Mouse (Mus musculus) midbrain, postnatal 0 days (tissue): Measurements from ENCODE around the gene Bphl. TPM values are rescaled to one million over a fixed set of nuclear protein-coding genes. Genes with fewer than 3 reads are reported as not detected.
"Not testable (repeated sequence)": the region's sequence is repeated elsewhere in the genome, so short reads cannot be mapped to it uniquely, and the experiment has no call there.

Experiments
- ATAC-seq: fragments of 200-750 bp; cut with Nextera tagmentation; 2 replicates; pipeline ENCODE4 v1.8.0; 2017; ENCODE audit warnings: moderate number of reproducible peaks, mild to moderate bottlenecking, moderate TSS enrichment, moderate library complexity; ENCODE audit not compliant: low FRiP score
- DNase-seq: peaks from one replicate; pipeline ENCODE4 v3.0.0-alpha.2; 2015; ENCODE audit warnings: low spot score
- H3K27ac ChIP-seq: fragments of 300-500 bp; sonication (generic); 2 replicates; pipeline ENCODE4 v1.5.1; 2014; ENCODE audit warnings: low read depth, mild to moderate bottlenecking, low read length, mixed read lengths
- H3K27me3 ChIP-seq: fragments of 300-500 bp; sonication (generic); 2 replicates; pipeline ENCODE4 v1.6.1; 2014; ENCODE audit warnings: low read length, control low read depth, mixed read lengths; ENCODE audit not compliant: insufficient read depth
- H3K36me3 ChIP-seq: fragments of 300-500 bp; sonication (generic); 2 replicates; pipeline ENCODE4 v1.6.1; 2014; ENCODE audit warnings: low read length, control low read depth, mixed read lengths; ENCODE audit not compliant: insufficient read depth
- H3K4me1 ChIP-seq: fragments of 300-500 bp; sonication (generic); 2 replicates; pipeline ENCODE4 v1.6.1; 2014; ENCODE audit warnings: mild to moderate bottlenecking, control low read depth, antibody characterized with exemption, low read length, mixed read lengths; ENCODE audit not compliant: insufficient read depth
- H3K4me2 ChIP-seq: fragments of 300-500 bp; sonication (generic); 2 replicates; pipeline ENCODE4 v1.6.1; 2014; ENCODE audit warnings: low read depth, mild to moderate bottlenecking, low read length, mixed read lengths; ENCODE audit not compliant: poor library complexity, severe bottlenecking
- H3K4me3 ChIP-seq: fragments of 300-500 bp; sonication (generic); 2 replicates; pipeline ENCODE4 v1.5.1; 2014; ENCODE audit warnings: low read depth, mild to moderate bottlenecking, low read length, moderate library complexity
- H3K9ac ChIP-seq: fragments of 300-500 bp; sonication (generic); replicated peaks from 2 replicates; pipeline ENCODE4 v1.6.1; 2014; ENCODE audit warnings: mild to moderate bottlenecking, low read length, moderate library complexity, mixed read lengths; ENCODE audit not compliant: poor library complexity, severe bottlenecking
- H3K9me3 ChIP-seq: fragments of 300-500 bp; sonication (generic); 2 replicates; pipeline ENCODE4 v1.6.1; 2016; ENCODE audit warnings: low read length, control low read depth
- CTCF ChIP-seq: IDR thresholded peaks from 2 replicates; pipeline ENCODE4 v1.5.1; 2016; ENCODE audit warnings: antibody characterized with exemption, mild to moderate bottlenecking
- WGBS: fragments of 180-500 bp; shearing (Covaris S2); extraction: QIAGEN DNeasy Blood & Tissue Kit; methylation state at CpG from one replicate; pipeline ENCODE4 v1.1.7; 2014; 5-methylcytosine and 5-hydroxymethylcytosine counted together
- polyA plus RNA-seq: library from polyadenylated mRNA; unstranded; fragments of >200 nt; fragmentation: Nextera tagmentation; extraction: Ambion mirVana; gene quantifications from 2 replicates; pipeline ENCODE4 v1.2.1, GENCODE M21; 2015
- total RNA-seq: library from RNA; depleted of rRNA; stranded (reverse); fragments of >200 nt; gene quantifications from 2 replicates; pipeline ENCODE4 v1.2.3, GENCODE M21; 2014

The Bphl gene
- total and polyA plus RNA-seq, 2 experiments from 2014 or later, result 42.7 to 47.7 TPM

DNA sequence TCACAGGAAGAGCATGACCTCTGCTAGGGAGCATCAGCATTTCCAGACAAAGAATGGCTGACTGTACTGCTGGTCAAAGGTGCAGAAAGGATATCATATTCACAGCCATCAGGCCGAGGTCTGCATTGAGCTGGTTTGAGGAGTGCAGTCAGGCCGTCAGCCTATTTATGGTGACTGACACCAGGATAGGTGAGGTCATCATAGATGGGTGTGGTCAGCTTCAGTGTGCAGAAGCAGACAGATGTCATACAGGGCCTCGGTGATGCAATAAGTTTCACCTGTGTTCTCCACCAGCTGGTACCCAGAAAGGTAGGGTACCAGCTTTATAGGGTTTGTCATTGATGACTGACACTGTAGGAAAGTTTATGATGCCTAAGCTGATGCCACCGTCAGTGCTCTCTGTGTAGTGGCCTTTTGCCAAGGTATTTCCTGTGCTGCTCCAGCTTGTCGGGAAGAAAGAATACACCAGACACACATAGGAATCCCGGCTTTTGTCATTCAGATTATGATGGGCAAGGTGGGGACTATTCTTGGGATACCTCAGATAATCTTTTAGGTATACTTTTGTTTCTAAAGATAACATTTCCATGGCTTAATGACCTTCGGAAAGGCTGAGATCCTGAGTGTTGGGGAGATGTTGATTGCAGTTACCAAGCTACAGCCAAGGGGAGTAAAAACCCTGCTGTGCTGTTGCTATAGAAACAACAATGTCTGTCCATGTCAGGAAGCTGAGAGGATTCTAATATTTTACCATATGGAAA is 49.8 kb downstream of the Bphl start:
- H3K27ac ChIP-seq, result peak overlapping the region; percentile 80
- H3K4me3 ChIP-seq, result no peak overlapping the region
- DNase-seq (peak; percentile 86), ATAC-seq (peak; percentile 57; the same call in 1 of the 2 replicates)
- peaks cover 21% of the 10 kb centered on the region for H3K4me1 ChIP-seq
- WGBS, result 35% methylated on average over 7 of the region's 7 CpGs
- H3K9ac ChIP-seq, result peak overlapping the region; percentile 19; the same call in 1 of the 2 replicates
- H3K4me2 ChIP-seq, result 0 out of 2 replicates have a peak overlapping the region, but pooled peaks have one; percentile 22
- no peak for TF ChIP-seq CTCF
- no peaks in the 10 kb centered on the region for H3K36me3 ChIP-seq
- H3K27me3 ChIP-seq, result no peaks in the 10 kb centered on the region
- H3K9me3 ChIP-seq, result no peaks in the 10 kb centered on the region

- H3K36me3 ChIP-seq, H3K4me3 ChIP-seq, DNase-seq, H3K27me3 ChIP-seq, H3K9me3 ChIP-seq: not testable (repeated sequence)
- WGBS, result 26% methylated on average over 5 of the region's 5 CpGs
- ATAC-seq, result peak; percentile 64
- H3K4me2 ChIP-seq, result 0 out of 2 replicates have a peak overlapping the region, but pooled peaks have one; percentile 22
- H3K4me1 ChIP-seq, result peaks cover 21% of the 10 kb centered on the region
- H3K9ac ChIP-seq, result peak overlapping the region; percentile 8; the same call in 1 of the 2 replicates
- H3K27ac ChIP-seq, result peak overlapping the region; percentile 80
These were observed 50.8 kb downstream of the Bphl start for GRCm38 (mm10) chr13:34088201-34088649.

DNA sequence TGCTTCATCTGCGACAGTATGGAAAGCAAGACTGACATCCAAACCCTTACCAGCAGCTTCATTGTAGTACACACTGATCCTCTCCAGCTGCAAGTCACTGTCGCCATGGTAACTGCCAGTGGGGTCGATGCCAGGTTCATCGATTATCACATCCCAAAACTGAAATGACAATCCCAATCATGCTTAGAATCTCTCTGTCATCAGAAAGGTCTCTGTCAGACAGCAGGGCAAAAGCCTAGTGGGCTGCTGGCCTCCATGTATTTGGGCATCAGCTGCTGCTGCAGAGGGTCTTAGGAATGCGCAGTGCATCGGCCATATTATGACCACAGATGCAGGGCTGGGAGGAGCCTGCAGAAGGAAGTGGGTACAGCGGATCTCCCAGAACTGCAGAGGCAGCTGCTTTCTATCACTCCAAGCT is 51.5 kb downstream of the Bphl start:
- Histone ChIP-seq H3K4me1 (peaks cover 21% of the 10 kb centered on the region), H3K36me3 (no peaks in the 10 kb centered on the region), H3K4me3 (no peak overlapping the region), H3K27ac (peak overlapping the region; percentile 80), H3K9me3 (no peaks in the 10 kb centered on the region), H3K4me2 (peak overlapping the region; percentile 21; the same call in 1 of the 2 replicates), H3K9ac (peak overlapping the region; percentile 30; the same call in 1 of the 2 replicates), H3K27me3 (no peaks in the 10 kb centered on the region)
- no peak for TF ChIP-seq CTCF
- ATAC-seq, result peak; percentile 88
- WGBS, result 10% methylated on average over 7 of the region's 7 CpGs
- peak; percentile 63 for DNase-seq

DNA sequence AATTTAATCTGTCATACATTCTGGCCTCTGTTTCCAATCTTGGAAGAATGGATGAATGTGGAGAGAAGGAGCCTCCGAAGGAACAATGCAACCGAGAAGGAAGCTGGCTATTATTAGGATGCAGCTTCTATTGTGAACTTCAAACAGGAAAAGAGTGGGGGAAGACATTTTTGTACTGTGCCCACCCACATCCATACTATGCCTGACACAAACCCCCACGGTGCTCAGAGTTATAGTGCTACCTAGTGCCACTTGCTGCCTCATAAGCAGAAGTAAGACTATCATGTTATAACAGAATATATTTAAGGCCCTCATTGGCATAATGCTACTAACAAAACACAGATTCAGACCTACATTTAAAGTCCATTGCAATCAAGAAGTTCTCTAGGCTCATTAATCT is 52.0 kb downstream of the Bphl start:
- H3K9ac ChIP-seq, result no peak overlapping the region
- DNase-seq (no peak), ATAC-seq (no peak)
- H3K9me3 ChIP-seq, result no peaks in the 10 kb centered on the region
- H3K4me3 ChIP-seq, result no peak overlapping the region
- no peak for TF ChIP-seq CTCF
- H3K4me1 ChIP-seq, result peaks cover 21% of the 10 kb centered on the region
- WGBS, result 10% methylated on average over 3 of the region's 3 CpGs
- H3K27ac ChIP-seq, result peak overlapping the region; percentile 80
- H3K4me2 ChIP-seq, result peak overlapping the region; percentile 21; the same call in 1 of the 2 replicates
- H3K27me3 ChIP-seq, result no peaks in the 10 kb centered on the region
- no peaks in the 10 kb centered on the region for H3K36me3 ChIP-seq

DNA sequence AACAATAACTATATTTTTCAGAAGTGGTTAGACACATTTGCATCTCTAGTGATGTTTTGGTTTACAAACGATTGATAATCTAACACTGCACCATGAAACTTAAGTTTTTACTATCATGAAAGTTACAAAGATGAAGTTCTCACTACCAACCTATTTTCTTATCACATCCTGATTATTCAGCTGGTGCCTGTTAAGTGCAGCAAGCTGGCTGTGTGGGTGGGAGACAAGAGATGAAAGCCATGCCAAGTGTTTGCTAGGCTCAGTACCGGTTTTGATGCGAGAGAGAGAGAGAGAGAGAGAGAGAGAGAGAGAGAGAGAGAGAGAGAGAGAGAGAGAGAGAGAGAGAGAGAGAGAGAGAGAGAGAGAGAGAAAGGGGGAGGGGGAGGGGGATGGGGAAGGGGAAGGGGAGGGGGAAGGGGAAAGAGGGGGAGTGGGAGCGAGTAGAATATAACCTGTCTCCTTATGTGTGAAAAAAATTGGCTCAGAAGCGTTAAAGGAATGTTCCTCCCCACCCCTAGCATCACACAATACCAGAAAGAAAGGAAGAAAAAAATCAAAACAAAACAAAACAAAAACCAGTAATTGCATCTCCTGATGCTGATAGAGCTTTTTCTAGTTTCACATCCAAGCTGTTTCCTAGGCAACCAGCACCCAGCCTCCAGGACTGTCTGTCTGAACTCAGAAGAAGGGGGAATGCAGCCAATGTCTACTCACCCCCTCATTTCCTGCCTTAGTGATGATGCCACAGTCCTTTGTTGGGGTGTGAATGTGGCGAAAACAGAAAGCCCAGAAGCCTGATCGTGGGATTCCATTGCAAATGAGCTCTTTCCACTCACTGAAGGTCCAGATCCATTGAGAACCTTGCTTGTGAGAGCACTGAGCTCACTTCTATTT is 58.4 kb downstream of the Bphl start:
- TF ChIP-seq CTCF, result no peak
- 12% methylated on average over 7 of the region's 7 CpGs for WGBS

More for the DNA sequence above, 58.4 kb downstream of the Bphl start:
- no peaks in the 10 kb centered on the region for H3K36me3 ChIP-seq
- no peaks in the 10 kb centered on the region for H3K27me3 ChIP-seq
- peak; percentile 95 for ATAC-seq
- DNase-seq, result peak; percentile 93
- peaks cover 11% of the 10 kb centered on the region; the same call in 1 of the 2 replicates for H3K4me1 ChIP-seq
- H3K9ac ChIP-seq, result no peak overlapping the region
- no peaks in the 10 kb centered on the region for H3K9me3 ChIP-seq
- peak overlapping the region; percentile 82 for H3K27ac ChIP-seq
- H3K4me3 ChIP-seq, result no peak overlapping the region
- H3K4me2 ChIP-seq, result peak overlapping the region; percentile 28
